Mouse (Mus musculus) layer of hippocampus, adult 9-11 months (tissue): ENCODE results near the gene 4933430I17Rik.
"Not testable (repeated sequence)": the region's sequence is repeated elsewhere in the genome, so short reads cannot be mapped to it uniquely, and the experiment has no call there.

Source experiments
- DNase-seq: peaks from one replicate; pipeline ENCODE4 v3.0.0; 2022

4933430I17Rik gene

DNA sequence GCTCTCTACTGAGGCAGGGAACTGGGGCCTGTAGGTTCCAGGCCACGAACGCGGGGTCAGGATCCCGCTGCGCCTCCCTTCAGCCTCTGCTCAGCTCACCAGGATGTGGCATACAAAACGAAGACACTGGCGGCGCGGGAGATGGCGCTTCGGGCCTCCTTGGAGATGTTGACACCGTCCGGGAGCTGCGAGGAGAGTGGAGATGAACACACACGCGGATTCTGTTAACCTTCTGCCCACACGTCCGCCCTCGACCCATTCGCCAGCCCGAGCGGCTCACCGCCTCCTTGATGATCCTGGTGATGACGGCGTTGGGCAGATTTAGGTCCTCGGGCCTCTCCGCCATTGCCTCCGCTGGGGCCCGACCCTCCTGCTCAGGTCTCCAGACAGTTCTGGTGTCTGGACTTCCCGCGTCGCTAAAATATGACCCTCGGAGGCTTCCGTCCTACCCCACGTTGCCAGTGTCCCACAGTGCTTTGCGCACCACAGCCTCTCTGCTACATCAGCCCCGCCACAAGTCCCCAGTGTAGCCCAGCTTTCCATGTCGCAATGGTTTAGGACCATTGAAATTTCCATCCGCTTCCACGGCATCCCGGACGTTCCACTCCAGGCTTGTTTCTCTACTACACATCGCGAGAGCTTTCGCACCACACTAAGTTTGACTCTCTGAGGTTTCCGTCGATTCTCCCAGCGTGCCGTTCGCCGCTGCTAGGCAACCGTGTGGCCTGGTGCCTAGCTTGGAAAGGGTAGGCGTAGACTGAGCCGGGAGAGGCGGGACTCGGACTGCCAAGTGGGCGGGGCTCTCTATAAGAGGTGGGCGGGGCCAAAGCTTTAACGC lies at the start of gene 4933430I17Rik, which contains the start of gene Pole3:
Gene 4933430I17Rik, plus strand, starts transcription at position 719 of the 838 bp plus-strand sequence.
Gene Pole3, minus strand, starts transcription at position 418 of the 838 bp plus-strand sequence.
- peak; percentile 96 for DNase-seq

DNA sequence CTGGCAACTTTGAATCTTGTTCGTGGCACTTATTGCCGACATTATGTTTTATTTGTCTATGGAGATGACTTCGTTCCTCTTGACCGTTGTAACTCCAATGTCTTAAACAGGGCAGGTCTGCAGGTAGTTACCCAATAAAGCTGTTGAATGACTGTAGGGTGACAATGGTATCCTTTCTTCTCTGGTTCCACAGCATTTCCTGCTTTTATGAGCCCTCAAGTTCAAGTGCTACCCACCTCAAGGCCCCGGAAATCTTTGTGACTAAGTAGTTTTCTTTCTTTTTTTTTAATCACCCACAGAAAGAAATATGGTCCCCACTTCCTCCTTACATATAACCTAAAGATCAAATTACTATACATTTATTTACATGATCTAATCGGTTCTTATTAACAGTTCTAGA lies 49.4 kb upstream of the 4933430I17Rik start:
- no peak for DNase-seq

DNA sequence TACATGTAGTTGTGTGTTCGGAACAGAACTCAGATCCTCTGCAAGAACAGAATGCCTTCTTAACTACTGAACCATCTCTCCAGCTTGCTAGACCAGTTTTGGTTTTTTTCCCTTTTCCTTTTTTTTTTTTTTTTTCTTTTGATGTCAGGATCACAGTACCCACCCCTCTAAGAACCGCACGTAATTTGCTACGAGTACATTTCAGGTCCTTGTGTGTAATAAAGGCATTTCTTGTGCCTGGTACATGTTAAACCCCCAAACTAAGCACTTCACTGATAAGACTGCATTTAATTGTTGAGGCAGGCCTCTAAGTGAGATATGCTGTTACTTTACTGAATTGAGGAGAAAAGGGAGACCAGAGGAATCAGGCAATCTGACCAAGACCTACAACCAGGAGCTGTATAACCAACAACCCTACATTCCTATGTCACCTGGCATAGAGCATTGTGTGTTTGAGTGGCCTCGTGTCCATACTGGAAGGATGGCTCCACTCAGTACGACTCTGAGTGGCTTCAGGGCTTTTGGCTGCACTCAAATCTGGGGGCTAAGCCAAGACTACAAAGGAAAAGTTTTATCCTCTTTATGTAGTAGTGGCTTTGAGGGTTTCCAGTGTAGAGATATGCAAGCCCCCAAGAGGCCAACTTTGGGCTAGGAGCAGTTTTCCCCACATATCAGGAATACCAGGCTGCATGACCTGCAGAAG lies 47.5 kb upstream of the 4933430I17Rik start:
- DNase-seq = no peak

DNA sequence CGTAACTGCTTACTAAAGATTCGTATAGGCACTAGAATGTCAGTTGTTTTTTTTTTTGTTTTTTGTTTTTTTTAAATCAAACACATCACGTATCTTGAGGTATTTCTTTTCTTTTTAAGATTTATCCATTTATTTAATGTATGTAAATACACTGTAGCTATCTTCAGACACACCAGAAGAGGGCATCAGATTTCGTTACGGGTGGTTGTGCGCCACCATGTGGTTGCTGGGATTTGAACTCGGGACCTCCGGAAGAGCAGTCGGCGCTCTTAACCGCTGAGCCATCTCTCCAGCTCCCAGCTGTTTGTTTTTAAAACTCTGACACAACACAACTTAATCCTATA lies 45.6 kb upstream of the 4933430I17Rik start:
- not testable (repeated sequence) for DNase-seq

DNA sequence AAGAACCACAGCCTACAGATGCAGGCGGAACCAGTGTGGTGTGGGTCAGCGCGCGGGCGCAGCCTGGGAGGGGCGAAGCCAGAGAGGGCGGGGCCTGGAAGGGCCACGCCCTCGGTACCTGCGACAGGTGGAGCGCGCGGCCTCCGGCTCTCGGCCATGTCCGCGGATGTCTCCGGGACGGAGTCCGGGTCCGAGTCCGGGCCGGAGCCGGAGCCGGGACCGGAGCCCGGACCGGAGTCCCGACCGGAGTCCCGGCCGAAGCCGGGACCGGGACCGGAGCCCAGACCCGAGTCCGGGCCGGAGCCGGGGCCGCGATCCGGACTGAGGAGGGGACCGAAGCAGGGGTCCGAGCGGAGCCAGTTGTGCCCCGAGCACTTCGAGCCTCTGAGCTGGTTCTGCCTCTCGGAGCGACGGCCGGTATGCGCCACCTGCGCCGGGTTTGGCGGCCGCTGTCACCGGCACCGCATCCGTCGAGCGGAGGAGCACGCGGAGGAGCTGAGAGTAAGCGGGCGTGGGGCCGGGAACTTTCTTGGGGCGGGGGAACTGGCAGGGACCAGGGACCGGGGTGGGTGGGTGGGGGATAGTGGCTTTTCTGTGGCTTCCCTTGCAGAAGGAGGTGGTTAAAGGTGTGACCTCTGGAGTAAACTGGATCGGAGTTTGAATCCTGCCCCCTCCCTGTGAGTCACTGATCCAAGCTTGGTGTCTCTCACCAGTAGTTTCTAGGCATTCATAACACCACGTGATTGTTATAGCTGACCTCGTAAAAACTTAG lies 45.0 kb upstream of the 4933430I17Rik start, which contains the start of gene Bspry:
Gene Bspry, plus strand, starts transcription at position 117 of the 772 bp plus-strand sequence.
- no peak for DNase-seq

DNA sequence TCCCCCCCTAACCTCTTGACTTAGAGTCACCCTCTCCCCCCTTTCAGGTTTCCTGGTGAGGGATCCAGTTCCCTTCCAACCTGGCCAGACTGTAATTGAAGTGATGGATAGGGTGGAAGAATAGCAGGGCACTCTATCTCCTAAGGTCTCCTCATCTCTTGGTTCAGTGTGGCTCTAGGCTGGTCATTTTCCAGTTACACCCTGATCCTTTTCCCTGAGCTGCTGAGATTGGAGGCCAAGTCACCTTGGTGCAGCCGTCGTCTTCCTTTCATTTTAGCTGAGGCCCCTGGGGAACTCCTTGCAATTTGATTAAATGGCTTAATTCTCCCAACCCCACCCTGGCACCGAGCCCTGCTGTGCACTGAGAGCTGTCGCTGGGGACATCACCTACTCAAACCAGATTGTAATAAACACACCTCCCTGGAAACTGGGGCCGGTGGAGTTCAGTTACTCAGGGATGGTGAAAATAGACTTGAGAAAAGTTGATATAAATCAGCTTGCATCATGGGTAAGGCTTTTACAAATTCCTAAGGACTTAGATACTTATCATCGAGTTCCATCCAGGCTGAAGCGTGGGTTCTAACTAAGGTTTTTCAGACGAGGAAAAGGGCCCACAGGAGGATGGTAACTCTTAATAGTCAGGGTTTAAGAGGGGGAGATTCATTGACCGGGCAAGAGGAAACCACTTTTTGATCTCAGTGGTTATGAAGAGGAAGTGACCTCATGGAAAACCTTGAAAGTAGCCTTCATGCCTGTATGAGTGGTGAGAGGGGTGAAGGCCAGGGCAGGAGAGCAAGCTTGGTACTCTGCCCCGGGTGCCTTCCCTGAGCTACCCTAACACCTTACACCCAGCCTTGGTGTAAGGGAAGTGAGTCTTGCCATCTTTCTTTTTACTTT lies 44.2 kb upstream of the 4933430I17Rik start:
- DNase-seq = no peak

DNA sequence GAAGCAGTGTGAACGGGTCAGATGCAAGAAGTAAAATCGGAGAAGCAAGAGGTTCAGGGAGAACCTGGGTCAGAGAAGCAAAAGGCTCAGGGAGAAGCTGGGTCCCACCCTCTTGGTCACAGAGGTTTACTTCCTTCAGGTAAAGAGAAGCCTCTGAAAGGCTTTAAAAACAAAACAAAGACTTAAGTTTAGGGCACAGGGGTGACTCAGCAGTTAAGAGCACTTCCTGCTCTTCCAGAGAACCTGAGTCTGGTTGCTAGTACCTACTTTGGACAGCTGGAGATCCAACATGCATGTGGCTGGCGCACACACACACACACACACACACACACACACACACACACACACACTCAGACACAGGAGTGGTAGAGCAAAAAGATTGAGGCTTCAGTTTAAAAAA lies 40.2 kb upstream of the 4933430I17Rik start:
- no peak for DNase-seq

DNA sequence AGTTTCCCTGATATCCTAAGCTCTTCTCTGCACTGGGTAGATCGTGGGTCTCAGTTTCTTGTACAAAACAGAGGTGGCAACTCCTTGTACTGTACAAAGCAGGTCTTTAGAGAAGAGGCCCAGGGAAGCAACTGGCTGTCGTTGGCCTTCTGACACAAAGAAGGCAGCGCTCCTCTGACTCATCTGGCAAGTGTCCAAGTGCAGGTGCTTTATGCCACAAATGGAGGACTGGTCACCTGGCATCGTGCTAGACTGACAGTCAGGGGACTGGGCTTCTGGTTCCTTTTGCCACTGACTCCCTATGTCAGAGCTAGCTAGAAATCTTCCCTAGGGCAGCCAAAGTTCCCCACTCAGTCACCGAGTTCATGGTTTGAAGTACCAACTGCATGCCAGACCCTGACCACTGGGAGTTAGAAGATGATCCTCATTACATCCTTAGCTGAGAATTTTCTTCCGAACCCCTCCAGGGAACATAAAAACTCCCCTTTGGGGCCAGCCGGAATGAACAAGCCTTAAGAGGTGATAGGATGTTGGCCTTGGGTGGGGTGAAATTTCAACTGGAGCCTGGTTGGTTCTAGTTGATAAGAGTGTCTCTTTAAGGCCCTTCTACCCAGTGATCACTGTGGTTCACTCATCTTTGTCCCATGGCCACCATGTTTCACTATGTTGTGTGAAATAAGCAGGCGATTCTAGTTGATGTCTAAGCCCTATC lies 39.6 kb upstream of the 4933430I17Rik start:
- DNase-seq = no peak

DNA sequence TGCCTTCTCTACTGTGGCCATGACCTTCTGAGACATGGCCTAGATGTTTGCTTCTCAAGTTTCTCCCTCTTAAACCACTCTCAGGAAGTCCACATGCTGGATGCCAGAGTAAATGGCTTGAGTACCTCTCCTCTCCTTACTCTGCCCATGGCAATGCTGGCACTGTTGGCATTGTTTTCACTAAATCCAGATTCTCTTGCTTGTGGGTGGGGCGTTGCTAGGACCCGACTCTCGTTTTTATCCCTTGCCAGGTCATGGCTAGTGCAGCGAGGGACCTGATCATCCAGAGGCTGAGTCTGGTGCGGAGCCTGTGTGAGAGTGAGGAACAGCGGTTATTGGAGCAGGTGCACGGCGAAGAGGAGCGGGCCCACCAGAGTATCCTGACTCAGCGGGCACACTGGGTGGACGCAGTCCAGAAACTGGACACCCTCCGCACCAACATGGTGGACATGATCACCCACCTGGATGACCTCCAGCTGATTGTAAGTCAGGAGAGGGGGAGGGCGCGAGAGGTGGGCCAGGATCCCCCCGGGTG lies 38.9 kb upstream of the 4933430I17Rik start:
- DNase-seq = no peak

DNA sequence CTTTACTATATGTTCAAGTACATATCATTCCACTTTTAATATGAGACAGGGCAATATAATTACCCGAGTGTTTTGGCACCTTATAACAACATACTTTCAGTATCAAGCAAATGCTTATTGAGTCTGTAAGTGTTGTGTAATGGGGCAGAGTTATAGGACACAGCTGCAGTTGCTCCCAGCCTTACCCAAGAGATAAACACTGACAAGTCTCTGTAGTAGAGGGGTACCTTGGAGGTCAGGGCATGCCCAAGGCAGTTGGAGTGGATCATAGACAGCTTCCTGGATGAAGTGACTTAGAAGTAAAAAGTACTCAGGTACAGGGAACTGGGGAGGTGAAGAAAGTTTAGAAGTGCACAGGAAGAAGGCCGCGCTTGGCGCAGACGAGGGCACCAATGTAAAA lies 38.0 kb upstream of the 4933430I17Rik start:
- DNase-seq = no peak

DNA sequence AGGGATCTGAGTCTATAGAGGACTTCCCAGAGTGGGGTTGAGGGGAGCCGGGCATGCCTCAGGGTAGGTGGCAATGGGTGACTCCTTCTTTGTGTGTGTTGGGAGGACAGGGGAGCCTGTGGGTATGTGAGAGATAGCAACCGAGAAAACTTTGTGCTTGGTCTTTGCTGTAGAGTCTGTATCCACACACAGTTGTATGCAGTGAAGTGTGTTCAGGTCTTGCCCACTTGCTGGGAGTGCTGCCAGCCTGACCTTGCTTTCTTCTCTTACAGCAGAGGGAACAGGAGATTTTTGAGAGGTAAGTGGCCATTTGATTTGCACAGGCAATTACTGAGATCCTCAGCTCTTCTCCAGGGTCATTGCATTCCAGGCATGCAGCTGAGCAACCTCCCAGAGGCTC lies 37.3 kb upstream of the 4933430I17Rik start:
- no peak for DNase-seq

DNA sequence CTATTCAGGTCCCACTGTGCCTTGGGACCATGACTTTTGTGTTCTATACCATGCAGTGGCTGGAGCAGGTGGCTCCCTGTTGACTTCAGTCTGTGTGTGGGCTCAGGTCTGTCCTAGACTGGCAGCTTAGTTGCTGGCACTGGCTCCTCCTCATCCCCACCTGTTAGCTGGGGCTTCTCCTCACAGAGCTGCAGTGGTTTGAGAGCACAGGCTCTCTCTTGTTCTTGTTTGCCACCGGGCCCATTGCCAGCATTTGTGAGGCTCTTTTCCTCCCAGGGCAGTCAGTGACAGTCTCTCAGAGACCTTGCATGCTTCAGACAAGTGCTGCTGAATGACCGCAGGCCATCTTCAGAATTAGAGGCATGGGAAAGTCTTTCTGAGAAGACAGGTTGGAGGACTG lies 32.5 kb upstream of the 4933430I17Rik start:
- peak; percentile 60 for DNase-seq

DNA sequence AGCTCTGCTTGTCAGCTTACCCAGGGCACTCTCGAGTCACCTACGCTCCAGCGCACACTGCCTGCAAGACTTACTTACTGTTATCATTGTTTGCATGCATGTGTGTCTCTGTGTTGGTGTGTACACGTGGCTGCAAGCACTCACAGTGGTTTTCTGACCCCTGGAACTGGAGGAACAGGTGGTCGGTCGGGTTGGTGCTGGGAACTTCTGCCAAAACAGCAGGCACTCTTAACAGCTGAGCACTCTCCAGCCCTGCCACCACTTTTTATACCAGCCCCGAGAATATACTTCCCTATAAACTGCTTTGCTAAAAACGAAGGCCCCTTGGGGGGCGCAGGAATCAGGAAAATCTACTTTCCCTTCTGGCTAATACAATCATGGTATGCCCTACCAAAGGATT lies 30.9 kb upstream of the 4933430I17Rik start:
- no peak for DNase-seq

DNA sequence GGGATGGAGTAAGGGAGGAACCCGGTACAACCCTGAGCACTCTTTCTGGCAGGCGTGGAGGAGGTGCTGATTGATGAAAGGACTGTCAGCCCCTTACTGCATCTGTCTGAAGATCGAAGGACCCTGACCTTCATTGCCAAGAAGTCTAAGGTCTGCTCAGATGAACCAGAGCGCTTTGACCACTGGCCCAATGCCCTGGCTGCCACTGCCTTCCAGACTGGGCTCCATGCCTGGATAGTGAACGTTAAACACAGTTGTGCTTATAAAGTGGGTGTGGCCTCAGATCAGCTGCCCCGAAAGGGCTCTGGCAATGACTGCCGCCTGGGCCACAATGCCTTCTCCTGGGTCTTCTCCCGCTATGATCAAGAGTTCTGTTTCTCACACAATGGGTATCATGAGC lies 29.2 kb upstream of the 4933430I17Rik start:
- DNase-seq = no peak

DNA sequence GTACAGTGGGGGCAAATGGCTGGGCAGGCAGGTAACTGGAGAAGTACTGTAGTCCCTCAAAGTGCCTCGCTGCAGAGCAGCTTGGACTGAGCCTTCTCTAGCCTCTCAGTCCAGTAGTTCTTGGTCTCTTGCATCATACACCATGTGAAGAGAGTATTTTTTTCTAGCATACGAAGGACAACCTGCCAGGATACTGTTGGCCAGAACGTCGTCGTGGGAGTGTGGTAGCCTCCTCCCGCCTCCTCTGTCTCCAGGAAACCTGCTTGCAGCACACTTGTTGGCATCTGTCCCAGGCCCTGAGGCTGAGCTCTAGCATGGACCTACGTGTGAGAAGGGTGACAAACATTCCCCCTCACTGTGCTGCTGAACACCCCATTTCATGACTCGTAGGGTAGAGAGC lies 28.4 kb upstream of the 4933430I17Rik start:
- DNase-seq = peak; percentile 65

DNA sequence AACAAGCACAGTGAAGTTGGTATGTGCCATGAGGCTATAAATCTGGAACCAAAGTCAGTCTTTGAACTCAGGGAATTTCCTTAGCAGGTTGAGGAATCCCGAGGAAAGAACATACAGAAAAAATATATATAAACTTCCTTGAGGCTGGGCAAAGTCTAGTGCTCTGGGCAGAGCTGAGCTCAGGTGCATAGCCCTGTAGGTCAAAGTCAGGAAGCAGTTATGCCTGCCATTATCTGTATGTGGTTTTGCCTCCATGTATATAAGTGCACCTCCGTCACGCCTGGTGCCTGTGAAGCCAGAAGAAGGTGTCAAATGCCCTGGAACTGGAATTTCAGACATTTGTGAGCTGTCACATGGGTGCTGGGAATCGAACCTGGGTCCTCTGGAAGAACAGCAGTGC lies 24.4 kb upstream of the 4933430I17Rik start:
- no peak for DNase-seq

DNA sequence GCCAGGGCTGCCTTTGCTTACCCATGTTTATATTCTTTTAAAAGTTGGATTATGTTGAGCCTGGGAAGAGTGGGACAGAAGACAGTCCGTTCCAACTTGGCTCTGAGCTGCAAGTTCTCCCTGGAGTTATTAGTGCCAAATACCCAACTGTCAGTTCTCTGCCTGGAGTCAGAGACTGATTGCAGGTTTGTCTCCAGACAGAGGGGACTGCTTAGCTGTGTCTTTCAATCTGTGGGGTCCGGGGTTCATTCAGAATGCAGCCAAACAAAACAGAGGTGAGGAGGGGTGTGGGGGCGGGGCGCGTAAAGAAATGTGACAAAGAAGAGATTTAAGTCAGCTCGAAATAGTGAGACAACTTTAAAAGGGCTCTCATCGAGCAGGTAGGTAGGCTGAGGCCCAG lies 23.6 kb upstream of the 4933430I17Rik start:
- DNase-seq = no peak

DNA sequence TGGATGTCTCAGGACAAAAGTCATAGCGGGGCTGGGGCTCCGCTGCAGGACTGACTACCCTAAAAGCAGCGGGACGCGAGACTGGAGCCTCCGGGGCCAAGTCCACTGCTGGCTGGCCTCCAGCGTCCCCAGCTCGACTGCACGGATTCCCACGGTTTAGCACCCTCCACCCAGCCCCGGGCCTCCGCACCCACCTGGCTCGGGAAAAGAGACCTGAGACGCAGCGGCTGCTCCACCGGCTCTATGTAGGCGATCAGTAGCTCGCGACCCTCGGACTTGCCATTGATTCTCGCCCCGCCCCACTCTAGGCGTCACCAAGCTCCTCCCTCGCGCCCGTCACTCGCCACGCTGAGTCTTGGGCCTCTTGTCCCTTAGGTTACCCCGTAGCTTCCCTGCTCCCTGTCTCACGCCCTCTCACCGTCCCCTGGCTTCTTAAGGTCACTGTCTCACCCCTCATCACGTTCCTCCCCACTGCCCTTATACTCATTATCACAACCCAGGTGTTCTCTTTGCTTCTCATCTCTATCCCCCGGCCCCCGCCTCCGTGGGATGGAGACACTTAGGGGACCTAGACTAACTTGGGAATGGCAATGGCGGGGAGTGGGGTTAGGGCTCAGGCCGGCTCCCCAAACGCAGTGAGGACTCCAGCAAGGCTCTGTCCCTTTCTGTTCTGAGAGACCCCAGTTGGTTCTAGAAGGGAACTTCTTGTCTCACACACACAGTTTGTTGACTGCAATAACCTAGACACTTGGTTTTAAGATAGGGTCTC lies 23.0 kb upstream of the 4933430I17Rik start:
- DNase-seq = peak; percentile 92

DNA sequence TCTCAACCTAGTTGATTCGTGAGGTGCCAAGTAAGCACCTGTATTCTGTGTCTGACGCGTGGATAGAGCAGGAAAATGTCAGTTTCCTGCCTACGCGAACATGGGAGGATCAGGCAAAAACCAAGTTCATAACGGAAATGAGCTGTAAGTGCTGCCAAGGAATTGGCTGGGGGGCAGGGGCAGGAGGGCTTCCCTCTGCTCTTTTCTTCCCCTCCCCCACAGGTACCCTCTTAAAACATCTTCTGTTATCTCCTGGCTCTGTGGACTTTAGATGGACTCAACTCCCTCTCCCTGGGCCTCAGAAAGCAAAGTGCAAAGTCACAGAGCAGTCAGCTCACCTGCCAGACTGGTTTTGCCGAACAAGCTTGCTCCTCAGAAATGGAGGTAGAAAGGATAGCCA lies 22.2 kb upstream of the 4933430I17Rik start:
- no peak for DNase-seq

DNA sequence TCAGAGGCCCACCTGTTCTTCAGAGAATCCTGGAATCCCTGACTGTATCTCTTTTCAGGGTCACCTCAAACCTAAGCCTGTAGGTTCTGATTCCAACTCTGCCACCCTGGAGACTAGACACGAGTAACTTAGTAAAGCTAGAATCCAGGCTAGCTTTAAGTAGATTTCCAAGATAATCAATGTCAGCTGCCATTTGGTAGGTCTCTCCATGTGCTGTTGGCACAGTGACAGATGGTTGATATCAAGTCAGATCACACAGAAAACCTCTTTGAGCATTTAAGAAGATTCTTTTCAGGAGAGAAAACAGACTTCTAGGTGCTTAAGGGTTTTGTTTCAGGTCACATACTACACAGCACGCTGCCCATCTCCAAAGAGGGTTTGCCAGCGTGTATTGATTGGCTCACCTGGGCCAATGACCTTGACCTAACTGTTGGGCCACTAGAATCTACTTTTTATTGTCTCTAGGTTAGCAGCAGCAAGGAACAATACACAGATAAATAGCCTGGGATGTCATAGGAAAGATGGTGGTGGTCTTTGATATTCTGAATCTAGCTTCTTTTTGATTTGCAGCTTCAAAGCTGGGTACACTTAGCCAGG lies 21.7 kb upstream of the 4933430I17Rik start, which contains the start of gene Hdhd3:
Gene Hdhd3, minus strand, starts transcription at position 94 of the 597 bp plus-strand sequence.
- no peak for DNase-seq
